Mouse (Mus musculus): ENCODE measurements around the gene Tcea2.

DNA sequence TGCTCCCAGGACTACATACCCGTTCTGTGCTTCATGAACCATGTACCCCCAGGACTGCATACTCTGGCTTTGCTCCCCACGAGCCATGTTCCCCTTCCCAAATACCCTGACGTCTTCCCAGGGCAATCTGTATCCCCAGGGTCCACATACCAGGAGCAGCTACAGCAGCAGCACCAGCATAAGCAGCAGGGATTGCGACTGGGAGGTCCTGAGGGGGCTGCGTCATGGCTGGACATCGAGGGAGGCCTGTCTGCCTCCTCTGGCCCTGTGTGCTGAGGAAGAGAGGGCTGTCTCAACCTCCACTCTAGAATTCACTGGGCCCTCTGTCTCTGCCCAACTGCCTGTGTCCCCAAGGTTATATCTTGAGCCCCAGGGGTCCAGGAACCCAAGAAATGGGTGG lies 11.0 kb downstream of the Tcea2 start:
- TF ChIP-seq CTCF (IDR thresholded peaks at IDR 0.05; ENCODE audit: extremely low read depth, insufficient read length, insufficient replicate concordance, low read depth, low read length) (no peak), POLR2A (IDR thresholded peaks at IDR 0.05; ENCODE audit: low read depth, low read length) (no peak)

Data from small intestine, adult 2 months (tissue).